Mouse (Mus musculus): ENCODE measurements around the gene Usp19. TPM values are rescaled to one million over a fixed set of nuclear protein-coding genes. Genes with fewer than 3 reads are reported as not detected.

The Usp19 gene
- polyA plus RNA-seq, 1 experiment from 2014 or later: 116 TPM

GRCm38 (mm10) chr9:108455747-108456571 lies 34.4 kb upstream of the Usp19 start:
- H3K27ac ChIP-seq (replicated peaks): no peak overlapping the region
- no peak overlapping the region for H3K4me2 ChIP-seq (replicated peaks)
- no peaks in the 10 kb centered on the region for H3K9me3 ChIP-seq
- H3K9ac ChIP-seq (replicated peaks): no peak overlapping the region
- no peak overlapping the region for H3K4me3 ChIP-seq
- H3K27me3 ChIP-seq: no peaks in the 10 kb centered on the region
- H3K36me3 ChIP-seq: no peaks in the 10 kb centered on the region
- ATAC-seq (ENCODE audit: low FRiP score, low read depth): no peak
- H3K4me1 ChIP-seq: peaks cover 24% of the 10 kb centered on the region
- WGBS: 78% methylated on average over 12 of the region's 12 CpGs

- Histone ChIP-seq H3K4me1 (peaks cover 24% of the 10 kb centered on the region), H3K27me3 (no peaks in the 10 kb centered on the region), H3K9ac (replicated peaks) (no peak overlapping the region), H3K36me3 (no peaks in the 10 kb centered on the region), H3K27ac (replicated peaks) (no peak overlapping the region), H3K4me2 (replicated peaks) (no peak overlapping the region), H3K4me3 (no peak overlapping the region), H3K9me3 (no peaks in the 10 kb centered on the region)
- ATAC-seq (ENCODE audit: low FRiP score, low read depth): no peak
- 89% methylated on average over 10 of the region's 10 CpGs for WGBS
Observed at GRCm38 (mm10) chr9:108456953-108457352, 33.4 kb upstream of the Usp19 start.

- peak overlapping the region; percentile 94 for H3K4me3 ChIP-seq
- no peaks in the 10 kb centered on the region for H3K27me3 ChIP-seq
- peaks cover 10% of the 10 kb centered on the region for H3K4me1 ChIP-seq
- ATAC-seq (ENCODE audit: low FRiP score, low read depth): 0 out of 2 replicates have a peak, but pooled peaks have one; percentile 41
- peak overlapping the region; percentile 92 for H3K4me2 ChIP-seq (replicated peaks)
- H3K9me3 ChIP-seq: no peaks in the 10 kb centered on the region
- no peak overlapping the region for H3K9ac ChIP-seq (replicated peaks)
- 91% methylated on average over 1 of the region's 1 CpGs for WGBS
- H3K27ac ChIP-seq (replicated peaks): peak overlapping the region; percentile 88
- peaks cover 20% of the 10 kb centered on the region for H3K36me3 ChIP-seq
Observed at GRCm38 (mm10) chr9:108459939-108460318, 30.5 kb upstream of the Usp19 start.

- H3K9ac ChIP-seq (replicated peaks): peak within 1 kb of the TSS; percentile 87
- peak; percentile 77 for ATAC-seq (ENCODE audit: low FRiP score, low read depth)
- under 1% methylated on average over 46 of the region's 52 CpGs for WGBS
Observed at GRCm38 (mm10) chr9:108460319-108461178, 29.9 kb upstream of the Usp19 start, which contains the start of gene Ccdc71. Gene Ccdc71 (plus strand): TSS chr9:108460527.

GRCm38 (mm10) chr9:108461181-108461631 lies 29.2 kb upstream of the Usp19 start, which contains the start of gene Klhdc8b:
Gene Klhdc8b (minus strand): TSS chr9:108461581.
- no peaks in the 10 kb centered on the region for H3K9me3 ChIP-seq
- H3K4me3 ChIP-seq: peak within 1 kb of the TSS; percentile 94
- no peak for ATAC-seq (ENCODE audit: low FRiP score, low read depth)
- no peaks in the 10 kb centered on the region for H3K27me3 ChIP-seq
- peaks cover 32% of the 10 kb centered on the region for H3K36me3 ChIP-seq
- H3K4me2 ChIP-seq (replicated peaks): peak within 1 kb of the TSS; percentile 92
- H3K9ac ChIP-seq (replicated peaks): peak within 1 kb of the TSS; percentile 87
- peak within 1 kb of the TSS; percentile 88 for H3K27ac ChIP-seq (replicated peaks)
- 26% methylated on average over 11 of the region's 11 CpGs for WGBS
- peaks cover 10% of the 10 kb centered on the region for H3K4me1 ChIP-seq

More at GRCm38 (mm10) chr9:108460319-108461178, 29.9 kb upstream of the Usp19 start, which contains the start of gene Ccdc71:
- H3K27me3 ChIP-seq: no peaks in the 10 kb centered on the region
- H3K27ac ChIP-seq (replicated peaks): peak within 1 kb of the TSS; percentile 88
- H3K4me2 ChIP-seq (replicated peaks): peak within 1 kb of the TSS; percentile 92
- peaks cover 26% of the 10 kb centered on the region for H3K36me3 ChIP-seq
- peaks cover 10% of the 10 kb centered on the region for H3K4me1 ChIP-seq
- peak within 1 kb of the TSS; percentile 94 for H3K4me3 ChIP-seq
- H3K9me3 ChIP-seq: no peaks in the 10 kb centered on the region

GRCm38 (mm10) chr9:108461675-108462074 lies 28.7 kb upstream of the Usp19 start:
- H3K4me3 ChIP-seq: peak overlapping the region; percentile 94
- 90% methylated on average over 5 of the region's 5 CpGs for WGBS
- no peak for ATAC-seq (ENCODE audit: low FRiP score, low read depth)
- H3K27ac ChIP-seq (replicated peaks): no peak overlapping the region
- peak overlapping the region; percentile 92 for H3K4me2 ChIP-seq (replicated peaks)
- no peaks in the 10 kb centered on the region for H3K9me3 ChIP-seq
- peaks cover 10% of the 10 kb centered on the region for H3K4me1 ChIP-seq
- peak overlapping the region; percentile 87 for H3K9ac ChIP-seq (replicated peaks)
- H3K27me3 ChIP-seq: no peaks in the 10 kb centered on the region
- H3K36me3 ChIP-seq: peaks cover 33% of the 10 kb centered on the region

GRCm38 (mm10) chr9:108462192-108462591 lies 28.2 kb upstream of the Usp19 start:
- Histone ChIP-seq H3K9ac (replicated peaks) (peak overlapping the region; percentile 87; the same call in 1 of the 2 replicates), H3K4me1 (peaks cover 10% of the 10 kb centered on the region), H3K9me3 (no peaks in the 10 kb centered on the region), H3K36me3 (peaks cover 37% of the 10 kb centered on the region), H3K4me2 (replicated peaks) (peak overlapping the region; percentile 92; the same call in 1 of the 2 replicates), H3K27ac (replicated peaks) (no peak overlapping the region), H3K27me3 (no peaks in the 10 kb centered on the region), H3K4me3 (no peak overlapping the region)
- no peak for ATAC-seq (ENCODE audit: low FRiP score, low read depth)
- 94% methylated on average over 10 of the region's 10 CpGs for WGBS

GRCm38 (mm10) chr9:108463713-108464112 lies 26.7 kb upstream of the Usp19 start:
- ATAC-seq (ENCODE audit: low FRiP score, low read depth): no peak
- H3K27me3 ChIP-seq: no peaks in the 10 kb centered on the region
- WGBS: 93% methylated on average over 9 of the region's 9 CpGs
- H3K4me2 ChIP-seq (replicated peaks): no peak overlapping the region
- no peak overlapping the region for H3K4me3 ChIP-seq
- H3K9ac ChIP-seq (replicated peaks): no peak overlapping the region
- peaks cover 38% of the 10 kb centered on the region for H3K36me3 ChIP-seq
- no peak overlapping the region for H3K27ac ChIP-seq (replicated peaks)
- peaks cover 10% of the 10 kb centered on the region for H3K4me1 ChIP-seq
- H3K9me3 ChIP-seq: no peaks in the 10 kb centered on the region

GRCm38 (mm10) chr9:108466219-108466618 lies 24.2 kb upstream of the Usp19 start:
- 93% methylated on average over 2 of the region's 2 CpGs for WGBS
- no peak overlapping the region for H3K27ac ChIP-seq (replicated peaks)
- H3K9me3 ChIP-seq: no peaks in the 10 kb centered on the region
- H3K36me3 ChIP-seq: peaks cover 38% of the 10 kb centered on the region
- no peak for ATAC-seq (ENCODE audit: low FRiP score, low read depth)
- H3K4me3 ChIP-seq: no peak overlapping the region
- H3K4me2 ChIP-seq (replicated peaks): no peak overlapping the region
- no peaks in the 10 kb centered on the region for H3K27me3 ChIP-seq
- peaks cover 8% of the 10 kb centered on the region for H3K4me1 ChIP-seq
- H3K9ac ChIP-seq (replicated peaks): no peak overlapping the region

- H3K9ac ChIP-seq (replicated peaks): no peak overlapping the region
- H3K4me2 ChIP-seq (replicated peaks): no peak overlapping the region
- no peak overlapping the region for H3K4me3 ChIP-seq
- 88% methylated on average over 5 of the region's 5 CpGs for WGBS
- H3K36me3 ChIP-seq: peaks cover 22% of the 10 kb centered on the region
- ATAC-seq (ENCODE audit: low FRiP score, low read depth): no peak
- H3K4me1 ChIP-seq: no peaks in the 10 kb centered on the region
- no peaks in the 10 kb centered on the region for H3K27me3 ChIP-seq
- H3K9me3 ChIP-seq: no peaks in the 10 kb centered on the region
- H3K27ac ChIP-seq (replicated peaks): no peak overlapping the region
Observed at GRCm38 (mm10) chr9:108469430-108469829, 21.0 kb upstream of the Usp19 start.

GRCm38 (mm10) chr9:108469845-108470244 lies 20.6 kb upstream of the Usp19 start:
- Histone ChIP-seq H3K27ac (replicated peaks) (no peak overlapping the region), H3K9ac (replicated peaks) (no peak overlapping the region), H3K4me1 (no peaks in the 10 kb centered on the region), H3K9me3 (no peaks in the 10 kb centered on the region), H3K4me3 (no peak overlapping the region), H3K4me2 (replicated peaks) (no peak overlapping the region), H3K36me3 (peaks cover 19% of the 10 kb centered on the region), H3K27me3 (no peaks in the 10 kb centered on the region)
- no peak for ATAC-seq (ENCODE audit: low FRiP score, low read depth)
- WGBS: 75% methylated on average over 4 of the region's 4 CpGs

Data from midbrain, embryonic 12.5 days (tissue).